Mouse (Mus musculus) neural tube, embryonic 11.5 days (tissue): ENCODE results near the gene Trmo. TPM values are rescaled to one million over a fixed set of nuclear protein-coding genes. Genes with fewer than 3 reads are reported as not detected.

ENCODE experiments used
- ATAC-seq: fragments of 200-750 bp; cut with Nextera tagmentation; 2 replicates; pipeline ENCODE4 v1.8.0; 2017; ENCODE audit warnings: moderate number of reproducible peaks, mild to moderate bottlenecking, moderate TSS enrichment, moderate library complexity; ENCODE audit not compliant: insufficient read depth, low FRiP score, low TSS enrichment
- DNase-seq: peaks from one replicate; pipeline ENCODE4 v3.0.0-alpha.2; 2015; ENCODE audit warnings: low spot score
- H3K27ac ChIP-seq: fragments of 300-500 bp; sonication (generic); 2 replicates; pipeline ENCODE4 v1.5.1; 2014; ENCODE audit warnings: low read depth, mild to moderate bottlenecking, low read length
- H3K27me3 ChIP-seq: fragments of 300-500 bp; sonication (generic); 2 replicates; pipeline ENCODE4 v1.6.1; 2014; ENCODE audit warnings: mild to moderate bottlenecking, low read length, mixed read lengths; ENCODE audit not compliant: control insufficient read depth, insufficient read depth
- H3K36me3 ChIP-seq: fragments of 300-500 bp; sonication (generic); 2 replicates; pipeline ENCODE4 v1.6.1; 2014; ENCODE audit warnings: mild to moderate bottlenecking, low read length, moderate library complexity, mixed read lengths; ENCODE audit not compliant: control insufficient read depth, insufficient read depth
- H3K4me1 ChIP-seq: fragments of 300-500 bp; sonication (generic); 2 replicates; pipeline ENCODE4 v1.6.1; 2014; ENCODE audit warnings: low read length, mixed read lengths; ENCODE audit not compliant: control insufficient read depth, insufficient read depth
- H3K4me2 ChIP-seq: fragments of 300-500 bp; sonication (generic); 2 replicates; pipeline ENCODE4 v1.6.1; 2014; ENCODE audit warnings: low read depth, mild to moderate bottlenecking, moderate library complexity
- H3K4me3 ChIP-seq: fragments of 300-500 bp; sonication (generic); 2 replicates; pipeline ENCODE4 v1.5.1; 2014; ENCODE audit warnings: low read depth, low read length
- H3K9ac ChIP-seq: fragments of 300-500 bp; sonication (generic); 2 replicates; pipeline ENCODE4 v1.6.1; 2014; ENCODE audit warnings: mild to moderate bottlenecking, low read length
- H3K9me3 ChIP-seq: fragments of 300-500 bp; sonication (generic); 2 replicates; pipeline ENCODE4 v1.6.1; 2016; ENCODE audit warnings: low read length; ENCODE audit not compliant: control insufficient read depth
- WGBS: fragments of 180-500 bp; shearing (Covaris S2); extraction: QIAGEN DNeasy Blood & Tissue Kit; methylation state at CpG from one replicate; pipeline ENCODE4 v1.1.7; 2014; 5-methylcytosine and 5-hydroxymethylcytosine counted together
- polyA plus RNA-seq: library from polyadenylated mRNA; unstranded; fragments of >200 nt; fragmentation: Nextera tagmentation; extraction: Ambion mirVana; gene quantifications from 2 replicates; pipeline ENCODE4 v1.2.1, GENCODE M21; 2014

Gene Trmo
- polyA plus RNA-seq, 1 experiment from 2014 or later = 10.5 TPM

- WGBS = 83% methylated on average over 2 of the region's 2 CpGs
- no peaks in the 10 kb centered on the region for H3K4me1 ChIP-seq
- no peak for ATAC-seq
These were observed 24.9 kb downstream of the Trmo start for GRCm38 (mm10) chr4:46364360-46364759.

GRCm38 (mm10) chr4:46361258-46361657 is 28.0 kb downstream of the Trmo start:
- WGBS = 76% methylated on average over 5 of the region's 5 CpGs
- DNase-seq = no peak
- Histone ChIP-seq H3K27me3 (0 out of 2 replicates have a peak, but pooled peaks cover 2% of the 10 kb centered on the region), H3K4me2 (no peak overlapping the region), H3K4me3 (no peak overlapping the region), H3K27ac (no peak overlapping the region), H3K36me3 (no peaks in the 10 kb centered on the region), H3K9me3 (no peaks in the 10 kb centered on the region), H3K9ac (no peak overlapping the region), H3K4me1 (no peaks in the 10 kb centered on the region)
- ATAC-seq = no peak

More at GRCm38 (mm10) chr4:46364360-46364759, 24.9 kb downstream of the Trmo start:
- no peaks in the 10 kb centered on the region for H3K9me3 ChIP-seq
- H3K9ac ChIP-seq = no peak overlapping the region
- no peaks in the 10 kb centered on the region for H3K27me3 ChIP-seq
- H3K27ac ChIP-seq = no peak overlapping the region
- H3K36me3 ChIP-seq = no peaks in the 10 kb centered on the region
- no peak overlapping the region for H3K4me3 ChIP-seq
- H3K4me2 ChIP-seq = no peak overlapping the region
- no peak for DNase-seq

GRCm38 (mm10) chr4:46359539-46360253 is 29.5 kb downstream of the Trmo start:
- no peaks in the 10 kb centered on the region for H3K4me1 ChIP-seq
- H3K4me2 ChIP-seq = no peak overlapping the region
- no peak overlapping the region for H3K27ac ChIP-seq
- ATAC-seq (no peak), DNase-seq (no peak)
- no peaks in the 10 kb centered on the region for H3K36me3 ChIP-seq
- 0 out of 2 replicates have a peak, but pooled peaks cover 5% of the 10 kb centered on the region for H3K27me3 ChIP-seq
- H3K9me3 ChIP-seq = no peaks in the 10 kb centered on the region
- H3K9ac ChIP-seq = no peak overlapping the region
- H3K4me3 ChIP-seq = no peak overlapping the region
- 85% methylated on average over 12 of the region's 12 CpGs for WGBS

DNA sequence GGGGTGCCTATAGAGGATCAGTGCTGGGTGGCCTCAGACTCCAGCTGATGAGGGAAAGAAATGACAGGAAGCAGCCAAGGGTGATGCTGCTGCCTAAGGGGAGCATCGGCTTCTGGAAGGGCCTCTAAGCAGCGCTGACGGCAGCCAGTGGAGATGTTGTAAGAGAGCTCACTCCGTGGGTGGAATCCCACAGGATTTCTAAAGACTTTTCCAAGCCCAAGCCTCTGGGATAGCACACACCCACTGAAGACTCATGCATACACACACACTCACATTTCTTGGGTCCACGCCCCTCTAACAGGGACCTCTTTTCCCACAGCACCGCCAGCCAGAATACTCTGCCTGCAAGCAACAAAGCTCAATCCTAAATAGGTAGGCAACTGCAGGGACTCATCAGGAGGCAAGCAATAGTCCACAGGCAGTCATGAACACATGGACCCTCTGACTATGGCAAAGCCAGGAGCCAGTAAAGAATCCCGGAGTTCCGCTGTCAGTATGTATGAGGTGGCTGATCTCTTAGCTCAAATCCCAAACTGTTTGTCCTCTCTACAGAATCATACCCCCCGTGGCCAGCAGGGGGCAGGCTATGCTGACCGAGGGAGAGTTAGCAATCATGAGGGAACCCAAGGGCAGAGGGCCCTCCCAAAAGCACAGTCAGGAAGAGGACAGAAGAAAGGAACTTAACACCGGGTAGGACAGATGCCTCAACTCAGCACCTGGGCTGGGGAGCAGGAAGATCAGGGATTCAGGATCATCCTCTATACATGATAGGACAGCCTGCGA is 32.7 kb downstream of the Trmo start:
- 57% methylated on average over 12 of the region's 12 CpGs for WGBS
- no peaks in the 10 kb centered on the region for H3K4me1 ChIP-seq
- H3K27ac ChIP-seq = no peak overlapping the region
- H3K36me3 ChIP-seq = no peaks in the 10 kb centered on the region
- no peak overlapping the region for H3K4me2 ChIP-seq
- no peak overlapping the region for H3K9ac ChIP-seq
- no peaks in the 10 kb centered on the region for H3K9me3 ChIP-seq
- peak; percentile 82 for DNase-seq
- H3K27me3 ChIP-seq = peaks cover 8% of the 10 kb centered on the region
- no peak for ATAC-seq
- H3K4me3 ChIP-seq = no peak overlapping the region

- 12% methylated on average over 10 of the region's 10 CpGs for WGBS
- ATAC-seq = no peak
- no peak overlapping the region for H3K4me3 ChIP-seq
- no peaks in the 10 kb centered on the region for H3K36me3 ChIP-seq
- H3K9me3 ChIP-seq = no peaks in the 10 kb centered on the region
- peaks cover 40% of the 10 kb centered on the region for H3K27me3 ChIP-seq
- no peak overlapping the region for H3K4me2 ChIP-seq
- no peak for DNase-seq
- H3K27ac ChIP-seq = no peak overlapping the region
- no peaks in the 10 kb centered on the region for H3K4me1 ChIP-seq
- no peak overlapping the region for H3K9ac ChIP-seq
These were observed 36.2 kb downstream of the Trmo start for GRCm38 (mm10) chr4:46353045-46353444.

- 42% methylated on average over 5 of the region's 5 CpGs for WGBS
- H3K27ac ChIP-seq = no peak overlapping the region
- H3K36me3 ChIP-seq = no peaks in the 10 kb centered on the region
- H3K9me3 ChIP-seq = no peaks in the 10 kb centered on the region
- H3K27me3 ChIP-seq = peaks cover 70% of the 10 kb centered on the region
- DNase-seq = no peak
- no peaks in the 10 kb centered on the region for H3K4me1 ChIP-seq
- no peak overlapping the region for H3K4me2 ChIP-seq
- ATAC-seq = no peak
- no peak overlapping the region for H3K9ac ChIP-seq
- H3K4me3 ChIP-seq = no peak overlapping the region
These were observed 39.7 kb downstream of the Trmo start for GRCm38 (mm10) chr4:46349530-46349929.

- WGBS = 19% methylated on average over 9 of the region's 9 CpGs
- no peaks in the 10 kb centered on the region for H3K9me3 ChIP-seq
These were observed 40.3 kb downstream of the Trmo start for GRCm38 (mm10) chr4:46348897-46349296.

GRCm38 (mm10) chr4:46347580-46348515 is 41.4 kb downstream of the Trmo start:
- no peaks in the 10 kb centered on the region for H3K36me3 ChIP-seq
- DNase-seq (peak; percentile 40), ATAC-seq (no peak)
- H3K27me3 ChIP-seq = peaks cover 86% of the 10 kb centered on the region
- H3K4me3 ChIP-seq = no peak overlapping the region
- 1% methylated on average over 41 of the region's 41 CpGs for WGBS
- no peaks in the 10 kb centered on the region for H3K4me1 ChIP-seq
- H3K9ac ChIP-seq = no peak overlapping the region
- no peak overlapping the region for H3K4me2 ChIP-seq
- H3K9me3 ChIP-seq = no peaks in the 10 kb centered on the region
- H3K27ac ChIP-seq = no peak overlapping the region

More at GRCm38 (mm10) chr4:46348897-46349296, 40.3 kb downstream of the Trmo start:
- Histone ChIP-seq H3K36me3 (no peaks in the 10 kb centered on the region), H3K27ac (no peak overlapping the region), H3K9ac (no peak overlapping the region), H3K27me3 (peaks cover 76% of the 10 kb centered on the region), H3K4me3 (no peak overlapping the region), H3K4me1 (no peaks in the 10 kb centered on the region), H3K4me2 (no peak overlapping the region)
- DNase-seq (no peak), ATAC-seq (no peak)
